Mouse (Mus musculus): ENCODE results near the gene Sh2d6. TPM values are rescaled to one million over a fixed set of nuclear protein-coding genes. Genes with fewer than 3 reads are reported as not detected.

Gene Sh2d6
- polyA plus RNA-seq (2015; fragmentation: Nextera tagmentation; extraction: Ambion mirVana): 0.26 and 0.63 TPM in 2 replicates

GRCm38 (mm10) chr6:72521607-72522006, at the start of gene Sh2d6:
TSS of gene Sh2d6 (minus strand) at chr6:72521707.
- Histone ChIP-seq H3K27me3 (no peaks in the 10 kb centered on the region), H3K9ac (no peak within 1 kb of the TSS), H3K27ac (replicated peaks) (peak within 1 kb of the TSS; percentile 92), H3K4me3 (no peak within 1 kb of the TSS), H3K9me3 (no peaks in the 10 kb centered on the region), H3K4me2 (no peak within 1 kb of the TSS), H3K36me3 (no peaks in the 10 kb centered on the region), H3K4me1 (replicated peaks) (peaks cover 32% of the 10 kb centered on the region)
- ATAC-seq (ENCODE audit: low FRiP score, low read depth): no peak
- 94% methylated on average over 5 of the region's 5 CpGs for WGBS

DNA sequence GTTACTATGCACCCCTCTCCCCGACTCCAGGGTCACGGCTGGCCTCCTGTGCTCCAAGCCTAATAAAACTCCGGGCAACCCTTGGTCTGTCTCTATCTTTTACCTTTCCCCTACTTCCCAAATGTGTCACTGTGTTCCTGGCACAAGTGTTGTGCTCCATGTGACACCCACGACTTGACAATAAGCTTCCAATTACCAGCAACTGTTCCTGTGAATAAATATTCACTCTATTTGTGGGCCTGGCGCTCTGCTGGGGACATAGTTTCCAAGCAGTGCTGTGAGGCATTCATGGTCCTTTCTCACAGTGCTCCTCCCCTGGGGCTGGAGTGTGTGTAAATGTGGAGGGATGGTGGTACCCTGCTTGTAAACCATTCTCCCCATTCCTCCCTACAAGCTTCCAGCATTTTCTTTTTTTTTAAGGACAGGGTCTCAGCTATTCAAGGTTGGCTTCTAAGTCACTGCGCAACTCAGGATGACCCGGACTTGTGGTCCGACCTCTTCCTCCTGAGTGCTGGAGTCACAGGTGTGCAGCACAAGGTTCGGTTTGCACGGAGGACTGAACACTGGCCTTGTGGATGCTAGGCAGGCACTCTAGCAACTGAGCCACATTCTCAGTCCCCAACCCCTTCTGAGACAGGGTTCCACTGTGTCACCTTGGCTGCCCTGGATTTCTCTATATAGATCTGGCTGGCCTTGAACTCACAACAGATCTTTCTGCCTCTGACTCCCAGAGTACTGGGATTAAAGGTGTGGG, 49.3 kb upstream of the Sh2d6 start:
- Histone ChIP-seq H3K36me3 (peaks cover 19% of the 10 kb centered on the region; the same call in 1 of the 2 replicates), H3K27ac (replicated peaks) (no peak overlapping the region), H3K4me1 (replicated peaks) (peaks cover 2% of the 10 kb centered on the region; the same call in 1 of the 2 replicates), H3K27me3 (no peaks in the 10 kb centered on the region), H3K9ac (no peak overlapping the region), H3K4me3 (no peak overlapping the region), H3K9me3 (no peaks in the 10 kb centered on the region), H3K4me2 (no peak overlapping the region)
- ATAC-seq (ENCODE audit: low FRiP score, low read depth): no peak
- 88% methylated on average over 10 of the region's 10 CpGs for WGBS

- Histone ChIP-seq H3K36me3 (peaks cover 10% of the 10 kb centered on the region; the same call in 1 of the 2 replicates), H3K9me3 (no peaks in the 10 kb centered on the region), H3K27me3 (no peaks in the 10 kb centered on the region), H3K9ac (no peak overlapping the region), H3K4me3 (no peak overlapping the region), H3K4me1 (replicated peaks) (peaks cover 5% of the 10 kb centered on the region; the same call in 1 of the 2 replicates), H3K4me2 (no peak overlapping the region), H3K27ac (replicated peaks) (no peak overlapping the region)
- no peak for ATAC-seq (ENCODE audit: low FRiP score, low read depth)
- WGBS: 90% methylated on average over 10 of the region's 10 CpGs
Measured at GRCm38 (mm10) chr6:72568736-72569135, 47.2 kb upstream of the Sh2d6 start.

- Histone ChIP-seq H3K4me3 (no peak overlapping the region), H3K9me3 (no peaks in the 10 kb centered on the region), H3K4me1 (replicated peaks) (peaks cover 5% of the 10 kb centered on the region; the same call in 1 of the 2 replicates), H3K27ac (replicated peaks) (no peak overlapping the region), H3K27me3 (no peaks in the 10 kb centered on the region), H3K36me3 (0 out of 2 replicates have a peak, but pooled peaks cover 7% of the 10 kb centered on the region), H3K4me2 (no peak overlapping the region), H3K9ac (no peak overlapping the region)
- WGBS: 86% methylated on average over 5 of the region's 5 CpGs
- no peak for ATAC-seq (ENCODE audit: low FRiP score, low read depth)
Measured at GRCm38 (mm10) chr6:72567508-72567907, 46.0 kb upstream of the Sh2d6 start.

DNA sequence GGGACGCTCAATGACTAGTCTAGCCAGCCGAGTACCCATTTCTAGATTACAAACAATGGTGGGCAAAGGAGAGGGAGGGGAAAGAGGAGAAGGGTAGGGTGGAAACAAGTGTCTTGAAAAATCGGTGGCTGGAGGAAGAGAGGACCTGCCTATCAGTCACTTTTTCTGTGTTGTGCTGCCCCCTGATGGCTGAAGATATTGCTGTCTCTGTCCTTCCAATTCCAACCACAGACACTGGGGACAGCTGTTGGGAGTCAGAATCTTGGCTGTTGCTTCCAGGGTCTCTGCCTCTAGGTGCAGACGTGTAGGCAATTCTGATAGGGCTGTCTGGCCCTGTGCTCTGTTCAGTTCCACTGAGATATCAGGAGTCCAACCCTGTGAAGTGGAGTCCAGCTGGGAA, 44.5 kb upstream of the Sh2d6 start:
- WGBS: 2% methylated on average over 4 of the region's 4 CpGs
- Histone ChIP-seq H3K9me3 (no peaks in the 10 kb centered on the region), H3K27ac (replicated peaks) (no peak overlapping the region), H3K36me3 (0 out of 2 replicates have a peak, but pooled peaks cover 7% of the 10 kb centered on the region), H3K27me3 (no peaks in the 10 kb centered on the region), H3K4me1 (replicated peaks) (peaks cover 5% of the 10 kb centered on the region; the same call in 1 of the 2 replicates), H3K4me3 (no peak overlapping the region), H3K4me2 (0 out of 2 replicates have a peak overlapping the region, but pooled peaks have one; percentile 14), H3K9ac (no peak overlapping the region)
- peak; percentile 87 for ATAC-seq (ENCODE audit: low FRiP score, low read depth)

DNA sequence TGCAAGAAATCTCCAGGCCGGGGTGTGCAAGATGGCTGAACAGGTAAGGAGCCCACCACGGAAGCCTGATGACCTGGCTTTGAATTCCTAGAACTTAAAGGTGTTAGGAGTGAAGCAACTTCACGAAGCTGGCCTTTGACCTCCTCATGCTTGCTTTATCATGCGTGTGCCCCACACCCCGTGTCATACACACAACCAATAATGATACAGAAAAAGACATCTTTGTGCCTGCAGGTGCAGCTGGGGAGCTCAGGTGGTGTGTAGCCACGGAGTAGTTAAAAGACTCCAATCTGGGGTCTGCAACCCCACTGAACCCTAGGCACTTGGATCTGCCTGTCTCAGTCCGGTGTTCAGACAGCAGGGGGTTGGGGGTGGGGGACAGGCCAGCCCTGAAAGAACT, 44.0 kb upstream of the Sh2d6 start:
- 71% methylated on average over 7 of the region's 7 CpGs for WGBS
- H3K27ac ChIP-seq (replicated peaks): no peak overlapping the region
- no peak overlapping the region for H3K4me3 ChIP-seq
- H3K9ac ChIP-seq: no peak overlapping the region
- 0 out of 2 replicates have a peak, but pooled peaks cover 7% of the 10 kb centered on the region for H3K36me3 ChIP-seq
- peak; percentile 8 for ATAC-seq (ENCODE audit: low FRiP score, low read depth)
- peaks cover 5% of the 10 kb centered on the region; the same call in 1 of the 2 replicates for H3K4me1 ChIP-seq (replicated peaks)
- H3K9me3 ChIP-seq: no peaks in the 10 kb centered on the region
- no peak overlapping the region for H3K4me2 ChIP-seq
- H3K27me3 ChIP-seq: no peaks in the 10 kb centered on the region

- H3K27ac ChIP-seq (replicated peaks): no peak overlapping the region
- H3K9me3 ChIP-seq: no peaks in the 10 kb centered on the region
- H3K4me1 ChIP-seq (replicated peaks): peaks cover 5% of the 10 kb centered on the region; the same call in 1 of the 2 replicates
- H3K36me3 ChIP-seq: 0 out of 2 replicates have a peak, but pooled peaks cover under 1% of the 10 kb centered on the region
- H3K4me2 ChIP-seq: no peak overlapping the region
- H3K4me3 ChIP-seq: no peak overlapping the region
- no peak overlapping the region for H3K9ac ChIP-seq
- ATAC-seq (ENCODE audit: low FRiP score, low read depth): no peak
- WGBS: 79% methylated on average over 5 of the region's 5 CpGs
- H3K27me3 ChIP-seq: no peaks in the 10 kb centered on the region
Measured at GRCm38 (mm10) chr6:72562894-72563293, 41.4 kb upstream of the Sh2d6 start.

GRCm38 (mm10) chr6:72562486-72562885, 41.0 kb upstream of the Sh2d6 start:
- 46% methylated on average over 6 of the region's 6 CpGs for WGBS
- Histone ChIP-seq H3K27me3 (no peaks in the 10 kb centered on the region), H3K4me2 (no peak overlapping the region), H3K27ac (replicated peaks) (no peak overlapping the region), H3K9ac (no peak overlapping the region), H3K36me3 (no peaks in the 10 kb centered on the region), H3K4me1 (replicated peaks) (peaks cover 5% of the 10 kb centered on the region; the same call in 1 of the 2 replicates), H3K9me3 (no peaks in the 10 kb centered on the region), H3K4me3 (no peak overlapping the region)
- no peak for ATAC-seq (ENCODE audit: low FRiP score, low read depth)

DNA sequence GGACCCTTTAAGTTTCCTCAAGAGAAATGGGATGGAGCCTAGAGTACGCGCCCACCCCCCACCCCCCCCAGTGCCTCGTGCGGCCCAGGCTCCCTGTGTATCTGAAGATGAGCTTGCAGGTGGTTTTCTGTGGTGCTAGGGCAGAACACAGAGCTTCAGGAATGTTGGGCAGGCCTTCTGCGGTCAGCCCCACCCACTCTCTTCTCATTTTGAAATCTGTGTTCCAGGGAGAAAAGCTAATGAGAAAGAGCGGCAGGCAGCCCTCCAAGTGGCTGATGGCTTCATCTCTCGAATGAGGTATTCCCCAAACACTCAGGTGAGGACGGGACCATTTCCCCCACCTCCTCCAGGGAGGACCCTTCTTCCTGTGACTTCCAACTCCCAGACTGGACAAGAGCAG, 39.3 kb upstream of the Sh2d6 start:
- Histone ChIP-seq H3K4me2 (no peak overlapping the region), H3K9me3 (no peaks in the 10 kb centered on the region), H3K4me3 (no peak overlapping the region), H3K27ac (replicated peaks) (no peak overlapping the region), H3K36me3 (no peaks in the 10 kb centered on the region), H3K27me3 (no peaks in the 10 kb centered on the region), H3K9ac (no peak overlapping the region), H3K4me1 (replicated peaks) (peaks cover 3% of the 10 kb centered on the region; the same call in 1 of the 2 replicates)
- ATAC-seq (ENCODE audit: low FRiP score, low read depth): no peak
- 84% methylated on average over 8 of the region's 8 CpGs for WGBS

DNA sequence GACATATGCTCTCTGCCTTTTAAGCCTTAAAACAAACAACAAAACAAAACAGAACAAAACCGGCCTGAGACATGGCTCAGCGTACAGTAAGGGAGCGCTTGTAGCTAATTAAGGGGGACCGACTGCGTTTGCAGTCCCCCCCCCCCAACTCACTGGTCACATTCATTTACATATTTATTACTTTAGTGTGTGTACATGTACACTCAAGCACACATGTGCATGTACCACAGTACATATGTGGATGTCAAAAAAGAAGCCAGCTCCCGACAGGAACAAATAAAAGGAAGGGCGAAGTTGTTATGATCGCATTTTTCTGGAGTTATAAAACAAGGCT, 31.5 kb upstream of the Sh2d6 start:
- 18% methylated on average over 8 of the region's 8 CpGs for WGBS
- Histone ChIP-seq H3K9me3 (no peaks in the 10 kb centered on the region), H3K9ac (peak overlapping the region; percentile 43), H3K36me3 (no peaks in the 10 kb centered on the region), H3K27me3 (no peaks in the 10 kb centered on the region), H3K4me3 (peak overlapping the region; percentile 38), H3K4me1 (replicated peaks) (peaks cover 18% of the 10 kb centered on the region), H3K27ac (replicated peaks) (peak overlapping the region; percentile 70), H3K4me2 (peak overlapping the region; percentile 78)
- ATAC-seq (ENCODE audit: low FRiP score, low read depth): no peak

DNA sequence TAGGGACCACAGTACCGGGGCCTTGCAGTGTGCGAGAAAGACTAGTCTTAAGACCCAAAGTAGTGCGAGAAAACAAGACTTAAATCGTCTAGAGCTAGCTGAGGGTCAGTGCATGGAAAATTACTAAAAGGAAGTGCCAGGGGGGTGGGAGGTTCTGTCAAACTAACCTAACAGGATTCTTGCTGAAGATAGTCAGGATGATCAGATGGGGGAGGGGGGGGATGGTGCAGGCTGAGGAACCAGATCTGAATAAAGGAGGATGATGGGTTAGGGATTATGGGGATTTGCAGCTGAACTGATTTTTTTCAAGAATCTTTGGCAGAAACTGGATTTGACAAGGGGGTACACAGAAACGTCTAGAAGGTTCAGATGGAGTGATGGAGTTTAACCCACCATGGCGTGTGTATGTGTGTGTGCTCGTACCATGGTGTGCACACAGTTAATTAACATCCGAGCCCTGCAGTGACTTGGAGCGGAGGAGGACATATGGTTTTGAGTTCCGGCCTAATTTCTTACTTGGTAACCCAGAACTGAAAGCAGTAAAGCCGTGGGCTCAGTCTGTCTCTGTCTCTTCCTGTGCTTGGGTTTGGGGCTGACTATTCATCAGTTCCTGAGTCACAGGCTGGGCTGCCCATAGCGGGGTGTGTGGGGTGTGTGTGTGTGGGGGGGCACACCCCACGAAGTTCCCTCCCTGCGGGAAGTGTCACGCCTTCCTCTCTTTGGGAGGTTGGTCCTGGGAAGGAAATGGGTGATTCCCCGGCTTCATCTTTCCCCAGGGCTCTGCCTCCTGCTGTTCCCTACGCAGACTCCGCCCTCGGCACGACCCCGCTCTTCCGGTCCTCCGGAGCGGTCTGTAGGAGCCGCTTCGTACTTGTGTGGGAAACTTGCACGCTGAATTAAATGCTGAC, 30.9 kb upstream of the Sh2d6 start:
- 15% methylated on average over 27 of the region's 27 CpGs for WGBS
- Histone ChIP-seq H3K27ac (replicated peaks) (peak overlapping the region; percentile 70), H3K4me2 (peak overlapping the region; percentile 78), H3K4me1 (replicated peaks) (peaks cover 18% of the 10 kb centered on the region), H3K4me3 (peak overlapping the region; percentile 38), H3K27me3 (no peaks in the 10 kb centered on the region), H3K9me3 (no peaks in the 10 kb centered on the region), H3K36me3 (no peaks in the 10 kb centered on the region), H3K9ac (peak overlapping the region; percentile 43)
- peak; percentile 86 for ATAC-seq (ENCODE audit: low FRiP score, low read depth)
